Mouse (Mus musculus) heart, adult 10 weeks (tissue): Measurements from ENCODE around the gene Rai1. TPM values are rescaled to one million over a fixed set of nuclear protein-coding genes. Genes with fewer than 3 reads are reported as not detected.

Experiments
- polyA plus RNA-seq: library from polyadenylated mRNA; stranded (reverse); fragments of 350-450 nt; fragmentation: Illumina TruSeq; extraction: RNeasy Lipid Tissue Mini Kit (QIAGEN cat#74804); gene quantifications from one replicate; pipeline ENCODE4 v1.2.3, GENCODE M21; 2014; ENCODE audit warnings: low read depth, low replicate concordance

Gene Rai1
- 19.7 TPM for polyA plus RNA-seq

DNA sequence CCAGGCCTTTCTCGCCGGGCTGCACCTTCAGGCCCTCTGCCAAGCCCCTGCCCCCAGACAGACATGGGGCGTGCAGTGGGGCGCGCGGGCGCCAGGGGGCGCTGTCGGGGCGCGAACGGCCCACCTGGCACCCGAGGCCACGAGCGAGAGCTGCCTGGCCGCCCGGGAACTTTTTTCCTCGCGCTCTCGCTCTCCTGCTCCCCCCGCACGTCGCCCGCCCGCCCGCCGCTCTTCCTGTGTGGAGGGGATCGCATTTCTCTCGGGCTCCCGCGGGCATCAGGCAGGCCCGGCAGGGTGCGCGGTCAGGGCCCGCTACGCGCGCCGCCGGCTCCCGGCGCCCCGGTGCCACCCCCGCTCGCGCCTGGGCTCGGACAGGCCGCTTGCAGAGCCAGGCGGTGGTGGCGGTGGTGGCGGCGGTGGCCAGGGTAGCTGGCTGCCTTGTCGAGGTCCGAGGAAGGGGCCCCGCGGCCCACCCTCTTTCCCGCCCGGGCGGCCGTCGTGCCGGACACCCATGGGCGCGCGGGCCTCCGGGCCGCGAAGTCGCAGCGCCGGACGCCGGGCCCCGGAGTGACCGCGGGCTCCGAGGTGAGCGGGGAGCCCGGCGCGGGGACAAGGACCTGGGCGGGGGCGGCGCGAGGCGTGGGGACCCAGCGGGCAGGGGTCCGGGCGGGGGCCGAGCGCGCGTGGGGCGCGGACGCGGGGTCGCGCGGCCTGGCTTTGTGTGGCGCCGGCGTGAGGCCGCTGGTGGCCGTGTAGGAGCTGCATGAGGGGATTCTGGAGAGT lies at the start of gene Rai1:
TSS of gene Rai1 (plus strand) at position 204 of the 783 bp plus-strand sequence.

DNA sequence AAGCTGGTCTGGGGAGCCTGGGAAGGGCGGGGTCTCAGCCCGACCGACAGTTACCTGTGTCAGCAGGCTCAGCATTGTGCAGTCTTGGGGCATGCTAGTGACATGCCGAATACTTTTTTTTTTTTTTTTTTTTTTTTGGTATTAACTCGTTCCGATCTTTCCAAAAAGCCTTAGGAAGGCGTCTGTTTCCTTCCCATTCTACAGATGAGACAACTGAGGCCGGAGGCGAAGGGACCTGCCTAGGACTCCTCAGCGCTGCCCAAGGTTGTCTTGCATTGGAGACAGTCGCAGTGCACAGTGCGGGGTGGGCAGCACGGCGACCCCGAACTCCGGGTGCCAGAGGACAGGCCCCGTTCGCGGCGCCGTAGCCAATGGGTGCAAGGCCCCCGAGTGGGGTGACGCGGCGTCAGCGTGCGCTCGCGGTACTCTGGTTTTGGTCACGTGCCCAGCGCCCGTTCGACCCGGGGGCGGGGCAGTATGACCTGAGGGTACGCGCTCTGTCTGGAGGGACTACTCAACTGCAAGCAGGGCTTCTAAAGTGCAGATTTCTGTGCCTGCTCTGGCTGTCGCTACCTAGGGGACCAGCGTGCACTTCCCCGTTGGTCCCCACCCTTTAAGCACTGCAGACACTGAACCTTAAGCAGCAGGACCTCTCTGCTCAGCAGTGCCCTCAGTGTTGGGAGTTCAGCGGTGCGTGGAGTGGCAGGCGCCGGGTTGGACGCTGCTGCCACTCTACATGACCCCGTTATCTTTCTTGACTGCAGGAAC lies 117.8 kb downstream of the Rai1 start, which contains the start of gene Srebf1:
TSS of gene Srebf1 (minus strand) at position 113 of the 768 bp plus-strand sequence.

Other genes starting within 250 kb of the Rai1 start
- gene Med9, start 156.8 kb upstream of the Rai1 start, polyA plus RNA-seq: 28.3 TPM
- 4.2 TPM for gene Rasd1, start 140.1 kb upstream of the Rai1 start, polyA plus RNA-seq
- 2.5 TPM for gene Pemt, start 58.5 kb upstream of the Rai1 start, polyA plus RNA-seq
- 22.1 TPM for gene Srebf1, start 117.6 kb downstream of the Rai1 start, polyA plus RNA-seq
- 118 TPM for gene Tom1l2, start 247.9 kb downstream of the Rai1 start, polyA plus RNA-seq
- gene Drc3, start 248.3 kb downstream of the Rai1 start, polyA plus RNA-seq: 5.1 TPM